Mouse (Mus musculus): Measurements from ENCODE around the gene Pithd1. TPM values are rescaled to one million over a fixed set of nuclear protein-coding genes. Genes with fewer than 3 reads are reported as not detected.

Pithd1 gene
- total RNA-seq, 2 experiments from 2014 or later: 75.9 to 95.0 TPM

- no peak overlapping the region for H3K4me3 ChIP-seq
- intact Hi-C loops (cut with DNase I): no loop called here
- no peak for TF ChIP-seq CTCF (IDR thresholded peaks at IDR 0.05)
- no peak for DNase-seq (ENCODE audit: extremely low spot score in 1 of 2, low spot score in 2 of 2)
- H3K27ac ChIP-seq: no peak overlapping the region
Observed at GRCm38 (mm10) chr4:135938858-135939257, 48.2 kb downstream of the Pithd1 start.

GRCm38 (mm10) chr4:135935502-135935901, 51.6 kb downstream of the Pithd1 start:
- H3K27ac ChIP-seq: no peak overlapping the region
- DNase-seq (ENCODE audit: extremely low spot score in 1 of 2, low spot score in 2 of 2): no peak
- intact Hi-C loops (cut with DNase I): no loop called here
- no peak overlapping the region for H3K4me3 ChIP-seq
- no peak for TF ChIP-seq CTCF (IDR thresholded peaks at IDR 0.05)

- no peak for DNase-seq (ENCODE audit: extremely low spot score in 1 of 2, low spot score in 2 of 2)
- Histone ChIP-seq H3K4me3 (no peak overlapping the region), H3K27ac (no peak overlapping the region)
- TF ChIP-seq CTCF (IDR thresholded peaks at IDR 0.05): no peak
- intact Hi-C loops (cut with DNase I): loop anchor here (5.0 kb wide), 1 partner anchor 43 kb away; no protein-coding TSS in a partner anchor
Observed at GRCm38 (mm10) chr4:135934708-135935500, 52.2 kb downstream of the Pithd1 start.

- H3K4me3 ChIP-seq: no peak overlapping the region
- no peak for DNase-seq (ENCODE audit: extremely low spot score in 1 of 2, low spot score in 2 of 2)
- intact Hi-C loops (cut with DNase I): loop anchor here (5.0 kb wide), 1 partner anchor 40 kb away; no protein-coding TSS in a partner anchor
Observed at GRCm38 (mm10) chr4:135931832-135932231, 55.2 kb downstream of the Pithd1 start.

GRCm38 (mm10) chr4:135930239-135930638, 56.8 kb downstream of the Pithd1 start:
- Histone ChIP-seq H3K4me3 (no peak overlapping the region), H3K27ac (no peak overlapping the region)
- intact Hi-C loops (cut with DNase I): loop anchor here (5.0 kb wide), 1 partner anchor 38 kb away; no protein-coding TSS in a partner anchor
- no peak for TF ChIP-seq CTCF (IDR thresholded peaks at IDR 0.05)
- DNase-seq (ENCODE audit: extremely low spot score in 1 of 2, low spot score in 2 of 2): no peak

More at GRCm38 (mm10) chr4:135931832-135932231, 55.2 kb downstream of the Pithd1 start:
- H3K27ac ChIP-seq: no peak overlapping the region
- peak; percentile 63 for TF ChIP-seq CTCF (IDR thresholded peaks at IDR 0.05)

GRCm38 (mm10) chr4:135929828-135930227, 57.2 kb downstream of the Pithd1 start:
- no peak for TF ChIP-seq CTCF (IDR thresholded peaks at IDR 0.05)
- DNase-seq (ENCODE audit: extremely low spot score in 1 of 2, low spot score in 2 of 2): no peak
- Histone ChIP-seq H3K27ac (no peak overlapping the region), H3K4me3 (no peak overlapping the region)
- intact Hi-C loops (cut with DNase I): loop anchor here (5.0 to 10.0 kb wide), 2 partner anchors 38 to 435 kb away; partner anchors contain the start of genes Nipal3 and Stpg1

GRCm38 (mm10) chr4:135929405-135929804, 57.7 kb downstream of the Pithd1 start:
- no peak for TF ChIP-seq CTCF (IDR thresholded peaks at IDR 0.05)
- Histone ChIP-seq H3K4me3 (no peak overlapping the region), H3K27ac (no peak overlapping the region)
- intact Hi-C loops (cut with DNase I): loop anchor here (10.0 kb wide), 1 partner anchor 435 kb away; the partner anchor contains the start of genes Nipal3 and Stpg1
- DNase-seq (ENCODE audit: extremely low spot score in 1 of 2, low spot score in 2 of 2): no peak

- DNase-seq (ENCODE audit: extremely low spot score in 1 of 2, low spot score in 2 of 2): no peak
- no peak overlapping the region for H3K4me3 ChIP-seq
- intact Hi-C loops (cut with DNase I): loop anchor here (10.0 kb wide), 1 partner anchor 434 kb away; the partner anchor contains the start of genes Nipal3 and Stpg1
- no peak for TF ChIP-seq CTCF (IDR thresholded peaks at IDR 0.05)
- H3K27ac ChIP-seq: no peak overlapping the region
Observed at GRCm38 (mm10) chr4:135928376-135928775, 58.7 kb downstream of the Pithd1 start.

- no peak for TF ChIP-seq CTCF (IDR thresholded peaks at IDR 0.05)
- H3K4me3 ChIP-seq: no peak overlapping the region
- intact Hi-C loops (cut with DNase I): loop anchor here (10.0 kb wide), 1 partner anchor 432 kb away; the partner anchor contains the start of genes Nipal3 and Stpg1
- no peak for DNase-seq (ENCODE audit: extremely low spot score in 1 of 2, low spot score in 2 of 2)
- H3K27ac ChIP-seq: no peak overlapping the region
Observed at GRCm38 (mm10) chr4:135926861-135927260, 60.2 kb downstream of the Pithd1 start.

- intact Hi-C loops (cut with DNase I): loop anchor here (10.0 kb wide), 1 partner anchor 432 kb away; the partner anchor contains the start of genes Nipal3 and Stpg1
- TF ChIP-seq CTCF (IDR thresholded peaks at IDR 0.05): no peak
- DNase-seq (ENCODE audit: extremely low spot score in 1 of 2, low spot score in 2 of 2): no peak
Observed at GRCm38 (mm10) chr4:135926195-135926808, 60.8 kb downstream of the Pithd1 start.

More at GRCm38 (mm10) chr4:135926195-135926808, 60.8 kb downstream of the Pithd1 start:
- Histone ChIP-seq H3K27ac (no peak overlapping the region), H3K4me3 (no peak overlapping the region)

Other genes with a start within 250 kb of the Pithd1 start
- 1 to 10 TPM in 1 of 2 experiments, under 1 TPM in 1; 0.96 to 1.4 TPM for gene Myom3, start 227.5 kb downstream of the Pithd1 start, total RNA-seq (2021)
- 10 to 100 TPM; 70.8 to 82.2 TPM for gene Srsf10, start 131.5 kb downstream of the Pithd1 start, total RNA-seq (2021)
- gene Pnrc2, start 113.4 kb downstream of the Pithd1 start, total RNA-seq (2021): 10 to 100 TPM; 41.1 to 41.7 TPM
- under 1 TPM in 1 of 2 experiments, not detected in 1; 0.11 TPM for gene Cnr2, start 91.9 kb downstream of the Pithd1 start, total RNA-seq (2021)
- 10 to 100 TPM; 34.9 to 37.9 TPM for gene Fuca1, start 66.5 kb downstream of the Pithd1 start, total RNA-seq (2021)
- gene Hmgcl, start 40.8 kb downstream of the Pithd1 start, total RNA-seq (2021): 10 to 100 TPM; 33.4 to 34.1 TPM
- 10 to 100 TPM; 22.0 to 22.9 TPM for gene Gale, start 23.5 kb downstream of the Pithd1 start, total RNA-seq (2021)
- 10 to 100 TPM; 92.9 to 96.7 TPM for gene Lypla2, start 14.6 kb downstream of the Pithd1 start, total RNA-seq (2021)
- gene Eloa, start 34.5 kb upstream of the Pithd1 start, total RNA-seq (2021): 10 to 100 TPM; 25.7 to 26.8 TPM
- gene Rpl11, start 66.2 kb upstream of the Pithd1 start, total RNA-seq (2021): 100 to 1,000 TPM; 271 to 308 TPM
- gene Id3, start 156.2 kb upstream of the Pithd1 start, total RNA-seq (2021): 10 to 100 TPM; 26.8 to 36.1 TPM
- 1 to 10 TPM in 1 of 2 experiments, under 1 TPM in 1; 0.36 to 1.3 TPM for gene E2f2, start 185.1 kb upstream of the Pithd1 start, total RNA-seq (2021)
- 1 to 10 TPM; 2.2 to 2.4 TPM for gene Asap3, start 219.1 kb upstream of the Pithd1 start, total RNA-seq (2021)